ENCODE assay signal across 8 mouse cellular contexts in genomic region chr9:43263946-43264451, GRCm38 (mm10). TPM values are rescaled to one million over a fixed set of nuclear protein-coding genes. Genes with fewer than 3 reads are reported as not detected.
DNase-seq lines count a peak whose midpoint lies in the region; ATAC-seq and TF ChIP-seq lines count a peak whose summit lies in the region.

No protein-coding gene starts in this region.

- H3K27me3 ChIP-seq in lung, embryonic 16.5 days (ENCODE audit: control insufficient read depth, insufficient read depth, low read depth, low read length): no peaks in the 10 kb centered on the region

- H3K9ac ChIP-seq in lung, embryonic 16.5 days (ENCODE audit: low read length): peak overlapping the region; percentile 41

- ATAC-seq in lung, embryonic 16.5 days (ENCODE audit: low read depth): no peak

- 20% methylated on average over 11 of the region's 11 CpGs for WGBS in lung, embryonic 16.5 days

- no peak for TF ChIP-seq POLR2A in embryonic fibroblast, embryonic 13.5 days (IDR thresholded peaks at IDR 0.05; ENCODE audit: low read depth, low read length)

- DNase-seq in lung, postnatal 25 days (ENCODE audit: low spot score): no peak
- DNase-seq in kidney, adult 18-20 months: peak; percentile 87
- peak; percentile 65 for DNase-seq in mesoderm, embryonic 11.5 days (ENCODE audit: low read depth, low spot score)
- DNase-seq in left cerebral cortex, adult 11 months (ENCODE audit: low spot score): no peak
- DNase-seq in layer of hippocampus, adult 8-10 months (ENCODE audit: low spot score in 2 of 2): no peak
- no peak for DNase-seq in cerebellum, postnatal 25 days

- no peak for TF ChIP-seq CTCF in embryonic fibroblast, embryonic 13.5 days (IDR thresholded peaks at IDR 0.05; ENCODE audit: borderline replicate concordance, insufficient read depth, low read length)

- no peak overlapping the region for H3K4me3 ChIP-seq in lung, embryonic 16.5 days (ENCODE audit: low read length)
- H3K4me3 ChIP-seq in embryonic fibroblast, embryonic 13.5 days (ENCODE audit: insufficient read depth, low read length): no peak overlapping the region

- no peaks in the 10 kb centered on the region for H3K36me3 ChIP-seq in lung, embryonic 16.5 days (ENCODE audit: control insufficient read depth, insufficient read depth, low read length)

- peaks cover 31% of the 10 kb centered on the region for H3K4me1 ChIP-seq in lung, embryonic 16.5 days (replicated peaks; ENCODE audit: control insufficient read depth, insufficient read depth, low read length)
- peaks cover 11% of the 10 kb centered on the region for H3K4me1 ChIP-seq in embryonic fibroblast, embryonic 13.5 days (ENCODE audit: control insufficient read depth, insufficient read depth, low read length)

- H3K27ac ChIP-seq in lung, embryonic 16.5 days (ENCODE audit: low read length): no peak overlapping the region; the same call in 1 of the 2 replicates
- peak overlapping the region; percentile 56 for H3K27ac ChIP-seq in embryonic fibroblast, embryonic 13.5 days (ENCODE audit: insufficient read depth, low read length)

- H3K9me3 ChIP-seq in lung, embryonic 16.5 days (ENCODE audit: control insufficient read depth, low read length): no peaks in the 10 kb centered on the region

- H3K4me2 ChIP-seq in lung, embryonic 16.5 days (ENCODE audit: low read depth, low read length): no peak overlapping the region

RNA-seq across cellular contexts. Expression of gene Oaf, which starts 24.3 kb away (rescaled TPM):
- polyA plus RNA-seq in lung, embryonic 16.5 days (2015; fragmentation: Nextera tagmentation; extraction: Ambion mirVana): 35.3 and 38.0 TPM in 2 replicates
- polyA plus RNA-seq in embryonic fibroblast, embryonic 13.5 days (2011; ENCODE audit: insufficient read length, low read depth, missing spikeins): 147 and 210 TPM in 2 replicates
- total RNA-seq in layer of hippocampus, adult 8-10 months (2022): 10 to 100 TPM; 14.4 to 23.9 (median 18.0) TPM

RNA-seq across cellular contexts. Expression of gene Trim29, which starts 46.6 kb away (rescaled TPM):
- polyA plus RNA-seq in lung, embryonic 16.5 days (2015; fragmentation: Nextera tagmentation; extraction: Ambion mirVana): 1.3 and 2.8 TPM in 2 replicates
- polyA plus RNA-seq in embryonic fibroblast, embryonic 13.5 days (2011; ENCODE audit: insufficient read length, low read depth, missing spikeins): not detected in 2 replicates
- under 1 TPM in 3 of 4 experiments, not detected in 1; 0.13 to 0.56 (median 0.23) TPM for total RNA-seq in layer of hippocampus, adult 8-10 months (2022)

RNA-seq across cellular contexts. Expression of gene Pou2f3, which starts 53.8 kb away (rescaled TPM):
- polyA plus RNA-seq in lung, embryonic 16.5 days (2015; fragmentation: Nextera tagmentation; extraction: Ambion mirVana): 0.13 and 0.19 TPM in 2 replicates
- not detected in 2 replicates for polyA plus RNA-seq in embryonic fibroblast, embryonic 13.5 days (2011; ENCODE audit: insufficient read length, low read depth, missing spikeins)
- under 1 TPM in 1 of 4 experiments, not detected in 3; 0.34 TPM for total RNA-seq in layer of hippocampus, adult 8-10 months (2022)

Comparison
In these comparisons a context has a peak if more than half of its experiments do, and no peak if none do; other contexts are left out.
1. DNase-seq: peak in kidney, adult 18-20 months (single experiment) and mesoderm, embryonic 11.5 days (single experiment); none in lung, postnatal 25 days (single experiment), left cerebral cortex, adult 11 months (single experiment), layer of hippocampus, adult 8-10 months (0 of 2) and cerebellum, postnatal 25 days (0 of 2).